Mouse (Mus musculus): ENCODE results near the gene Pde4d. TPM values are rescaled to one million over a fixed set of nuclear protein-coding genes. Genes with fewer than 3 reads are reported as not detected.

Pde4d gene
- total and polyA plus RNA-seq, 3 experiments: 18.5 to 18.8 TPM; not detected in 1

- H3K36me3 ChIP-seq (ENCODE audit: control insufficient read depth in 1 of 2, insufficient read depth in 2 of 2, low read length in 2 of 2): no peaks in the 10 kb centered on the region
- no peak overlapping the region for H3K9ac ChIP-seq (ENCODE audit: control insufficient read depth, low read depth, low read length, poor library complexity, severe bottlenecking)
- no peak for DNase-seq (ENCODE audit: low read depth, low spot score)
- H3K27ac ChIP-seq (ENCODE audit: control insufficient read depth, low read depth, low read length): no peak overlapping the region
- H3K4me1 ChIP-seq (ENCODE audit: control insufficient read depth in 1 of 2, insufficient read depth in 2 of 2, low read length in 2 of 2): no peaks in the 10 kb centered on the region
- H3K27me3 ChIP-seq (ENCODE audit: control insufficient read depth in 1 of 2, insufficient read depth in 2 of 2, low read length in 2 of 2): no peaks in the 10 kb centered on the region
- TF ChIP-seq NELFE (IDR thresholded peaks at IDR 0.05; ENCODE audit: low read depth, low read length) (no peak), TBP (IDR thresholded peaks at IDR 0.05; ENCODE audit: low read depth, low read length) (no peak), ELF1 (IDR thresholded peaks at IDR 0.05; ENCODE audit: low read depth, low read length) (no peak)
- no peaks in the 10 kb centered on the region for H3K79me2 ChIP-seq (ENCODE audit: control insufficient read depth, insufficient read depth, low read length, poor library complexity)
- H3K4me3 ChIP-seq (ENCODE audit: control insufficient read depth in 1 of 2, insufficient read depth in 1 of 2, low read depth in 2 of 2, low read length in 2 of 2): no peak overlapping the region
- H3K9me3 ChIP-seq (replicated peaks; ENCODE audit: insufficient read depth, low read length): no peaks in the 10 kb centered on the region
Measured at GRCm38 (mm10) chr13:109380149-109380548, 930.4 kb downstream of the Pde4d start.

GRCm38 (mm10) chr13:109388626-109389220, 939.0 kb downstream of the Pde4d start:
- peaks cover 0 to 3% of the 10 kb centered on the region in 2 experiments; a peak in 3 of 4 replicates for H3K27me3 ChIP-seq (ENCODE audit: control insufficient read depth in 1 of 2, insufficient read depth in 2 of 2, low read length in 2 of 2)
- H3K4me1 ChIP-seq (ENCODE audit: control insufficient read depth in 1 of 2, insufficient read depth in 2 of 2, low read length in 2 of 2): no peaks in the 10 kb centered on the region
- H3K36me3 ChIP-seq (ENCODE audit: control insufficient read depth in 1 of 2, insufficient read depth in 2 of 2, low read length in 2 of 2): no peaks in the 10 kb centered on the region
- no peak overlapping the region for H3K4me3 ChIP-seq (ENCODE audit: control insufficient read depth in 1 of 2, insufficient read depth in 1 of 2, low read depth in 2 of 2, low read length in 2 of 2)
- no peak overlapping the region for H3K27ac ChIP-seq (ENCODE audit: control insufficient read depth, low read depth, low read length)
- no peaks in the 10 kb centered on the region for H3K9me3 ChIP-seq (replicated peaks; ENCODE audit: insufficient read depth, low read length)
- H3K79me2 ChIP-seq (ENCODE audit: control insufficient read depth, insufficient read depth, low read length, poor library complexity): no peaks in the 10 kb centered on the region
- DNase-seq (ENCODE audit: low read depth, low spot score): no peak
- no peak for TF ChIP-seq CTCF (IDR thresholded peaks at IDR 0.05 in 2 of 3, conservative IDR thresholded peaks at IDR 0.05 in 1 of 3; ENCODE audit: control insufficient read depth in 1 of 3, insufficient read depth in 1 of 3, low read depth in 2 of 3, low read length in 3 of 3, poor library complexity in 1 of 3, severe bottlenecking in 1 of 3)
- TF ChIP-seq CHD1 (IDR thresholded peaks at IDR 0.05; ENCODE audit: low read depth, low read length): no peak
- TF ChIP-seq JUND (IDR thresholded peaks at IDR 0.05; ENCODE audit: low read depth, low read length): no peak
- no peak for TF ChIP-seq ZMIZ1 (IDR thresholded peaks at IDR 0.05; ENCODE audit: low read depth, low read length)
- TF ChIP-seq GATA1 (IDR thresholded peaks at IDR 0.05; ENCODE audit: low read depth, low read length): no peak
- TF ChIP-seq KAT2A (conservative IDR thresholded peaks at IDR 0.05; ENCODE audit: low read depth, low read length): no peak
- no peak for TF ChIP-seq HCFC1 (IDR thresholded peaks at IDR 0.05; ENCODE audit: low read depth, low read length)
- H3K9ac ChIP-seq (ENCODE audit: control insufficient read depth, low read depth, low read length, poor library complexity, severe bottlenecking): no peak overlapping the region

GRCm38 (mm10) chr13:109402396-109402795, 952.6 kb downstream of the Pde4d start:
- Histone ChIP-seq H3K79me2 (ENCODE audit: control insufficient read depth, insufficient read depth, low read length, poor library complexity) (no peaks in the 10 kb centered on the region), H3K4me1 (ENCODE audit: control insufficient read depth in 1 of 2, insufficient read depth in 2 of 2, low read length in 2 of 2) (no peaks in the 10 kb centered on the region), H3K27ac (ENCODE audit: control insufficient read depth, low read depth, low read length) (no peak overlapping the region), H3K9ac (ENCODE audit: control insufficient read depth, low read depth, low read length, poor library complexity, severe bottlenecking) (no peak overlapping the region), H3K27me3 (ENCODE audit: control insufficient read depth in 1 of 2, insufficient read depth in 2 of 2, low read length in 2 of 2) (no peaks in the 10 kb centered on the region; a peak in 2 of 4 replicates), H3K4me3 (ENCODE audit: control insufficient read depth in 1 of 2, insufficient read depth in 1 of 2, low read depth in 2 of 2, low read length in 2 of 2) (no peak overlapping the region), H3K9me3 (replicated peaks; ENCODE audit: insufficient read depth, low read length) (no peaks in the 10 kb centered on the region), H3K36me3 (ENCODE audit: control insufficient read depth in 1 of 2, insufficient read depth in 2 of 2, low read length in 2 of 2) (no peaks in the 10 kb centered on the region)
- no peak for TF ChIP-seq UBTF (IDR thresholded peaks at IDR 0.05; ENCODE audit: borderline replicate concordance, insufficient read depth, low read depth, low read length)
- no peak for DNase-seq (ENCODE audit: low read depth, low spot score)

Measured in MEL (cell line).